Mouse (Mus musculus): ENCODE data around the gene B3gnt2. TPM values are rescaled to one million over a fixed set of nuclear protein-coding genes. Genes with fewer than 3 reads are reported as not detected.
A peak's percentile ranks its signal among the peaks of the same experiment; 100 is the strongest.

Gene B3gnt2
- polyA plus RNA-seq, 1 experiment from 2014 or later, result 3.4 TPM

GRCm38 (mm10) chr11:22865635-22866246 is 5.0 kb upstream of the B3gnt2 start:
- Histone ChIP-seq H3K27me3 (peaks cover 27% of the 10 kb centered on the region), H3K9ac (no peak overlapping the region), H3K4me1 (no peaks in the 10 kb centered on the region), H3K4me3 (no peak overlapping the region), H3K4me2 (replicated peaks) (no peak overlapping the region), H3K27ac (no peak overlapping the region), H3K9me3 (replicated peaks) (no peaks in the 10 kb centered on the region), H3K36me3 (no peaks in the 10 kb centered on the region)
- WGBS, result 87% methylated on average over 7 of the region's 7 CpGs
- ATAC-seq (ENCODE audit: low FRiP score), result no peak

- H3K9me3 ChIP-seq (replicated peaks), result no peaks in the 10 kb centered on the region
- WGBS, result 54% methylated on average over 8 of the region's 8 CpGs
- no peak overlapping the region for H3K4me3 ChIP-seq
- no peak overlapping the region for H3K27ac ChIP-seq
- peaks cover 39% of the 10 kb centered on the region for H3K27me3 ChIP-seq
- H3K9ac ChIP-seq, result no peak overlapping the region
- no peak overlapping the region for H3K4me2 ChIP-seq (replicated peaks)
- H3K36me3 ChIP-seq, result no peaks in the 10 kb centered on the region
- peaks cover 7% of the 10 kb centered on the region for H3K4me1 ChIP-seq
- ATAC-seq (ENCODE audit: low FRiP score), result no peak
Measured at GRCm38 (mm10) chr11:22864305-22865060, 3.7 kb upstream of the B3gnt2 start.

- H3K36me3 ChIP-seq, result no peaks in the 10 kb centered on the region
- peaks cover 12% of the 10 kb centered on the region for H3K4me1 ChIP-seq
- 47% methylated on average over 4 of the region's 4 CpGs for WGBS
- ATAC-seq (ENCODE audit: low FRiP score), result no peak
- no peak overlapping the region for H3K4me3 ChIP-seq
- H3K9me3 ChIP-seq (replicated peaks), result no peaks in the 10 kb centered on the region
- H3K27me3 ChIP-seq, result peaks cover 48% of the 10 kb centered on the region
- H3K4me2 ChIP-seq (replicated peaks), result no peak overlapping the region
- H3K27ac ChIP-seq, result no peak overlapping the region
- H3K9ac ChIP-seq, result no peak overlapping the region
Measured at GRCm38 (mm10) chr11:22863581-22863980, 2.8 kb upstream of the B3gnt2 start.

GRCm38 (mm10) chr11:22861315-22861714 is 554 bp upstream of the B3gnt2 start:
- no peaks in the 10 kb centered on the region for H3K9me3 ChIP-seq (replicated peaks)
- H3K4me3 ChIP-seq, result no peak overlapping the region
- no peak for ATAC-seq (ENCODE audit: low FRiP score)
- 66% methylated on average over 4 of the region's 4 CpGs for WGBS
- H3K4me2 ChIP-seq (replicated peaks), result no peak overlapping the region
- peaks cover 19% of the 10 kb centered on the region for H3K4me1 ChIP-seq
- H3K27me3 ChIP-seq, result peaks cover 71% of the 10 kb centered on the region
- no peak overlapping the region for H3K9ac ChIP-seq
- H3K27ac ChIP-seq, result no peak overlapping the region
- no peaks in the 10 kb centered on the region for H3K36me3 ChIP-seq

- Histone ChIP-seq H3K4me2 (replicated peaks) (peak overlapping the region; percentile 99), H3K9ac (peak overlapping the region; percentile 66), H3K27ac (no peak overlapping the region), H3K27me3 (peaks cover 77% of the 10 kb centered on the region), H3K4me3 (peak overlapping the region; percentile 73), H3K9me3 (replicated peaks) (no peaks in the 10 kb centered on the region), H3K4me1 (peaks cover 19% of the 10 kb centered on the region), H3K36me3 (no peaks in the 10 kb centered on the region)
- peak; percentile 93 for ATAC-seq (ENCODE audit: low FRiP score)
- under 1% methylated on average over 51 of the region's 55 CpGs for WGBS
Measured at GRCm38 (mm10) chr11:22859633-22860334, 977 bp downstream of the B3gnt2 start.

- Histone ChIP-seq H3K27me3 (peaks cover 79% of the 10 kb centered on the region), H3K9ac (peak overlapping the region; percentile 66), H3K27ac (no peak overlapping the region), H3K4me1 (peaks cover 19% of the 10 kb centered on the region), H3K4me2 (replicated peaks) (peak overlapping the region; percentile 99), H3K4me3 (peak overlapping the region; percentile 73), H3K9me3 (replicated peaks) (no peaks in the 10 kb centered on the region), H3K36me3 (no peaks in the 10 kb centered on the region)
- peak; percentile 82; the same call in 1 of the 2 replicates for ATAC-seq (ENCODE audit: low FRiP score)
- 1% methylated on average over 29 of the region's 41 CpGs for WGBS
Measured at GRCm38 (mm10) chr11:22859301-22859632, 1.5 kb downstream of the B3gnt2 start.

GRCm38 (mm10) chr11:22858441-22859300 is 2.1 kb downstream of the B3gnt2 start:
- peaks cover 19% of the 10 kb centered on the region for H3K4me1 ChIP-seq
- WGBS, result 2% methylated on average over 50 of the region's 50 CpGs
- peak overlapping the region; percentile 99 for H3K4me2 ChIP-seq (replicated peaks)
- peak; percentile 5 for ATAC-seq (ENCODE audit: low FRiP score)
- peaks cover 76% of the 10 kb centered on the region for H3K27me3 ChIP-seq
- peak overlapping the region; percentile 66 for H3K9ac ChIP-seq
- no peaks in the 10 kb centered on the region for H3K9me3 ChIP-seq (replicated peaks)
- peak overlapping the region; percentile 73 for H3K4me3 ChIP-seq
- no peak overlapping the region for H3K27ac ChIP-seq
- H3K36me3 ChIP-seq, result no peaks in the 10 kb centered on the region

- Histone ChIP-seq H3K36me3 (no peaks in the 10 kb centered on the region), H3K4me2 (replicated peaks) (peak overlapping the region; percentile 99), H3K9ac (no peak overlapping the region), H3K4me3 (peak overlapping the region; percentile 73), H3K9me3 (replicated peaks) (no peaks in the 10 kb centered on the region), H3K27ac (no peak overlapping the region), H3K27me3 (peaks cover 69% of the 10 kb centered on the region), H3K4me1 (peaks cover 19% of the 10 kb centered on the region)
- 19% methylated on average over 25 of the region's 25 CpGs for WGBS
- ATAC-seq (ENCODE audit: low FRiP score), result no peak
Measured at GRCm38 (mm10) chr11:22857705-22858440, 2.9 kb downstream of the B3gnt2 start.

GRCm38 (mm10) chr11:22857106-22857704 is 3.6 kb downstream of the B3gnt2 start:
- H3K36me3 ChIP-seq, result no peaks in the 10 kb centered on the region
- H3K4me3 ChIP-seq, result no peak overlapping the region
- H3K4me2 ChIP-seq (replicated peaks), result no peak overlapping the region
- H3K9ac ChIP-seq, result no peak overlapping the region
- no peaks in the 10 kb centered on the region for H3K9me3 ChIP-seq (replicated peaks)
- H3K27me3 ChIP-seq, result peaks cover 65% of the 10 kb centered on the region
- ATAC-seq (ENCODE audit: low FRiP score), result no peak
- 80% methylated on average over 5 of the region's 5 CpGs for WGBS
- H3K27ac ChIP-seq, result no peak overlapping the region
- H3K4me1 ChIP-seq, result peaks cover 19% of the 10 kb centered on the region

- ATAC-seq (ENCODE audit: low FRiP score), result no peak
- Histone ChIP-seq H3K4me1 (peaks cover 19% of the 10 kb centered on the region), H3K9me3 (replicated peaks) (no peaks in the 10 kb centered on the region), H3K36me3 (no peaks in the 10 kb centered on the region), H3K4me3 (no peak overlapping the region), H3K27ac (no peak overlapping the region), H3K4me2 (replicated peaks) (no peak overlapping the region), H3K9ac (no peak overlapping the region), H3K27me3 (peaks cover 59% of the 10 kb centered on the region)
- WGBS, result 87% methylated on average over 3 of the region's 3 CpGs
Measured at GRCm38 (mm10) chr11:22856371-22856965, 4.3 kb downstream of the B3gnt2 start.

- Histone ChIP-seq H3K4me1 (peaks cover 12% of the 10 kb centered on the region), H3K27ac (no peak overlapping the region), H3K4me2 (replicated peaks) (no peak overlapping the region), H3K27me3 (peaks cover 41% of the 10 kb centered on the region), H3K36me3 (no peaks in the 10 kb centered on the region), H3K9me3 (replicated peaks) (no peaks in the 10 kb centered on the region), H3K4me3 (no peak overlapping the region), H3K9ac (no peak overlapping the region)
- ATAC-seq (ENCODE audit: low FRiP score), result no peak
- 89% methylated on average over 4 of the region's 4 CpGs for WGBS
Measured at GRCm38 (mm10) chr11:22854571-22854970, 6.2 kb downstream of the B3gnt2 start.
